Mouse (Mus musculus): Measurements from ENCODE around the gene Prss41. TPM values are rescaled to one million over a fixed set of nuclear protein-coding genes. Genes with fewer than 3 reads are reported as not detected.

Prss41 gene
- polyA plus RNA-seq, 1 experiment from 2014 or later: not detected

GRCm38 (mm10) chr17:23857193-23857592 lies 13.2 kb upstream of the Prss41 start:
- WGBS (ENCODE audit: insufficient replicate concordance): 74% methylated on average over 6 of the region's 6 CpGs
- H3K9ac ChIP-seq (ENCODE audit: low read depth, low read length): no peak overlapping the region
- no peaks in the 10 kb centered on the region for H3K9me3 ChIP-seq (replicated peaks; ENCODE audit: control insufficient read depth, low read length)
- no peak overlapping the region for H3K27ac ChIP-seq (ENCODE audit: low read length)
- no peak overlapping the region for H3K4me2 ChIP-seq (ENCODE audit: low read depth, low read length)
- no peak for ATAC-seq (ENCODE audit: low read depth)
- H3K4me3 ChIP-seq (ENCODE audit: low read depth, low read length): no peak overlapping the region
- H3K36me3 ChIP-seq (ENCODE audit: control insufficient read depth, insufficient read depth): no peaks in the 10 kb centered on the region
- no peaks in the 10 kb centered on the region for H3K27me3 ChIP-seq (ENCODE audit: control insufficient read depth, insufficient read depth, low read depth, low read length)
- no peaks in the 10 kb centered on the region for H3K4me1 ChIP-seq (ENCODE audit: control insufficient read depth, low read depth, low read length)

GRCm38 (mm10) chr17:23854229-23854765 lies 10.3 kb upstream of the Prss41 start:
- no peaks in the 10 kb centered on the region for H3K4me1 ChIP-seq (ENCODE audit: control insufficient read depth, low read depth, low read length)
- 77% methylated on average over 10 of the region's 10 CpGs for WGBS (ENCODE audit: insufficient replicate concordance)
- H3K4me3 ChIP-seq (ENCODE audit: low read depth, low read length): no peak overlapping the region
- no peaks in the 10 kb centered on the region for H3K36me3 ChIP-seq (ENCODE audit: control insufficient read depth, insufficient read depth)
- H3K27me3 ChIP-seq (ENCODE audit: control insufficient read depth, insufficient read depth, low read depth, low read length): no peaks in the 10 kb centered on the region
- H3K4me2 ChIP-seq (ENCODE audit: low read depth, low read length): no peak overlapping the region
- no peak overlapping the region for H3K9ac ChIP-seq (ENCODE audit: low read depth, low read length)
- no peak for ATAC-seq (ENCODE audit: low read depth)
- H3K9me3 ChIP-seq (replicated peaks; ENCODE audit: control insufficient read depth, low read length): no peaks in the 10 kb centered on the region
- H3K27ac ChIP-seq (ENCODE audit: low read length): no peak overlapping the region

GRCm38 (mm10) chr17:23853292-23853691 lies 9.3 kb upstream of the Prss41 start:
- no peaks in the 10 kb centered on the region for H3K36me3 ChIP-seq (ENCODE audit: control insufficient read depth, insufficient read depth)
- ATAC-seq (ENCODE audit: low read depth): no peak
- no peaks in the 10 kb centered on the region for H3K4me1 ChIP-seq (ENCODE audit: control insufficient read depth, low read depth, low read length)
- H3K27me3 ChIP-seq (ENCODE audit: control insufficient read depth, insufficient read depth, low read depth, low read length): no peaks in the 10 kb centered on the region
- H3K4me3 ChIP-seq (ENCODE audit: low read depth, low read length): no peak overlapping the region
- 22% methylated on average over 5 of the region's 5 CpGs for WGBS (ENCODE audit: insufficient replicate concordance)
- no peak overlapping the region for H3K4me2 ChIP-seq (ENCODE audit: low read depth, low read length)
- H3K27ac ChIP-seq (ENCODE audit: low read length): no peak overlapping the region
- H3K9me3 ChIP-seq (replicated peaks; ENCODE audit: control insufficient read depth, low read length): no peaks in the 10 kb centered on the region
- H3K9ac ChIP-seq (ENCODE audit: low read depth, low read length): no peak overlapping the region

GRCm38 (mm10) chr17:23850853-23851749 lies 7.1 kb upstream of the Prss41 start:
- Histone ChIP-seq H3K27ac (ENCODE audit: low read length) (no peak overlapping the region), H3K4me1 (ENCODE audit: control insufficient read depth, low read depth, low read length) (no peaks in the 10 kb centered on the region), H3K36me3 (ENCODE audit: control insufficient read depth, insufficient read depth) (no peaks in the 10 kb centered on the region), H3K9me3 (replicated peaks; ENCODE audit: control insufficient read depth, low read length) (no peaks in the 10 kb centered on the region), H3K4me2 (ENCODE audit: low read depth, low read length) (no peak overlapping the region), H3K9ac (ENCODE audit: low read depth, low read length) (no peak overlapping the region), H3K27me3 (ENCODE audit: control insufficient read depth, insufficient read depth, low read depth, low read length) (no peaks in the 10 kb centered on the region), H3K4me3 (ENCODE audit: low read depth, low read length) (no peak overlapping the region)
- ATAC-seq (ENCODE audit: low read depth): no peak
- WGBS (ENCODE audit: insufficient replicate concordance): 45% methylated on average over 18 of the region's 19 CpGs

GRCm38 (mm10) chr17:23850028-23850427 lies 6.1 kb upstream of the Prss41 start:
- no peak overlapping the region for H3K9ac ChIP-seq (ENCODE audit: low read depth, low read length)
- H3K27me3 ChIP-seq (ENCODE audit: control insufficient read depth, insufficient read depth, low read depth, low read length): no peaks in the 10 kb centered on the region
- no peak overlapping the region for H3K4me3 ChIP-seq (ENCODE audit: low read depth, low read length)
- H3K36me3 ChIP-seq (ENCODE audit: control insufficient read depth, insufficient read depth): no peaks in the 10 kb centered on the region
- H3K9me3 ChIP-seq (replicated peaks; ENCODE audit: control insufficient read depth, low read length): no peaks in the 10 kb centered on the region
- no peak for ATAC-seq (ENCODE audit: low read depth)
- H3K4me1 ChIP-seq (ENCODE audit: control insufficient read depth, low read depth, low read length): no peaks in the 10 kb centered on the region
- no peak overlapping the region for H3K27ac ChIP-seq (ENCODE audit: low read length)
- WGBS (ENCODE audit: insufficient replicate concordance): 41% methylated on average over 2 of the region's 2 CpGs
- H3K4me2 ChIP-seq (ENCODE audit: low read depth, low read length): no peak overlapping the region

- Histone ChIP-seq H3K4me3 (ENCODE audit: low read depth, low read length) (no peak overlapping the region), H3K9me3 (replicated peaks; ENCODE audit: control insufficient read depth, low read length) (no peaks in the 10 kb centered on the region), H3K27ac (ENCODE audit: low read length) (no peak overlapping the region), H3K27me3 (ENCODE audit: control insufficient read depth, insufficient read depth, low read depth, low read length) (no peaks in the 10 kb centered on the region), H3K9ac (ENCODE audit: low read depth, low read length) (no peak overlapping the region), H3K36me3 (ENCODE audit: control insufficient read depth, insufficient read depth) (no peaks in the 10 kb centered on the region), H3K4me2 (ENCODE audit: low read depth, low read length) (peak overlapping the region; percentile 41; the same call in 1 of the 2 replicates), H3K4me1 (ENCODE audit: control insufficient read depth, low read depth, low read length) (no peaks in the 10 kb centered on the region; the same call in 1 of the 2 replicates)
- WGBS (ENCODE audit: insufficient replicate concordance): 50% methylated on average over 23 of the region's 23 CpGs
- ATAC-seq (ENCODE audit: low read depth): no peak
Measured at GRCm38 (mm10) chr17:23843141-23843811, 696 bp downstream of the Prss41 start.

GRCm38 (mm10) chr17:23841145-23841544 lies 2.8 kb downstream of the Prss41 start:
- no peak overlapping the region for H3K9ac ChIP-seq (ENCODE audit: low read depth, low read length)
- 23% methylated on average over 4 of the region's 4 CpGs for WGBS (ENCODE audit: insufficient replicate concordance)
- ATAC-seq (ENCODE audit: low read depth): no peak
- H3K4me2 ChIP-seq (ENCODE audit: low read depth, low read length): no peak overlapping the region
- H3K4me1 ChIP-seq (ENCODE audit: control insufficient read depth, low read depth, low read length): no peaks in the 10 kb centered on the region; the same call in 1 of the 2 replicates
- H3K4me3 ChIP-seq (ENCODE audit: low read depth, low read length): no peak overlapping the region
- H3K27ac ChIP-seq (ENCODE audit: low read length): no peak overlapping the region
- no peaks in the 10 kb centered on the region for H3K27me3 ChIP-seq (ENCODE audit: control insufficient read depth, insufficient read depth, low read depth, low read length)
- H3K9me3 ChIP-seq (replicated peaks; ENCODE audit: control insufficient read depth, low read length): no peaks in the 10 kb centered on the region
- no peaks in the 10 kb centered on the region for H3K36me3 ChIP-seq (ENCODE audit: control insufficient read depth, insufficient read depth)

GRCm38 (mm10) chr17:23836006-23836575 lies 7.9 kb downstream of the Prss41 start, which contains the start of gene Prss33:
TSS of gene Prss33 (minus strand) at chr17:23836056.
- WGBS (ENCODE audit: insufficient replicate concordance): 57% methylated on average over 8 of the region's 8 CpGs
- H3K4me2 ChIP-seq (ENCODE audit: low read depth, low read length): no peak within 1 kb of the TSS
- H3K4me1 ChIP-seq (ENCODE audit: control insufficient read depth, low read depth, low read length): no peaks in the 10 kb centered on the region
- no peak within 1 kb of the TSS for H3K9ac ChIP-seq (ENCODE audit: low read depth, low read length)
- H3K27me3 ChIP-seq (ENCODE audit: control insufficient read depth, insufficient read depth, low read depth, low read length): peaks cover 13% of the 10 kb centered on the region; the same call in 1 of the 2 replicates
- H3K4me3 ChIP-seq (ENCODE audit: low read depth, low read length): no peak within 1 kb of the TSS
- H3K9me3 ChIP-seq (replicated peaks; ENCODE audit: control insufficient read depth, low read length): no peaks in the 10 kb centered on the region
- ATAC-seq (ENCODE audit: low read depth): no peak
- no peak within 1 kb of the TSS for H3K27ac ChIP-seq (ENCODE audit: low read length)
- no peaks in the 10 kb centered on the region for H3K36me3 ChIP-seq (ENCODE audit: control insufficient read depth, insufficient read depth)
